Mouse (Mus musculus) kidney, adult 11 months (tissue): ENCODE results near the gene Skor1.

Source experiments
- DNase-seq: peaks from one replicate; pipeline ENCODE4 v3.0.0; 2022

Skor1 gene

DNA sequence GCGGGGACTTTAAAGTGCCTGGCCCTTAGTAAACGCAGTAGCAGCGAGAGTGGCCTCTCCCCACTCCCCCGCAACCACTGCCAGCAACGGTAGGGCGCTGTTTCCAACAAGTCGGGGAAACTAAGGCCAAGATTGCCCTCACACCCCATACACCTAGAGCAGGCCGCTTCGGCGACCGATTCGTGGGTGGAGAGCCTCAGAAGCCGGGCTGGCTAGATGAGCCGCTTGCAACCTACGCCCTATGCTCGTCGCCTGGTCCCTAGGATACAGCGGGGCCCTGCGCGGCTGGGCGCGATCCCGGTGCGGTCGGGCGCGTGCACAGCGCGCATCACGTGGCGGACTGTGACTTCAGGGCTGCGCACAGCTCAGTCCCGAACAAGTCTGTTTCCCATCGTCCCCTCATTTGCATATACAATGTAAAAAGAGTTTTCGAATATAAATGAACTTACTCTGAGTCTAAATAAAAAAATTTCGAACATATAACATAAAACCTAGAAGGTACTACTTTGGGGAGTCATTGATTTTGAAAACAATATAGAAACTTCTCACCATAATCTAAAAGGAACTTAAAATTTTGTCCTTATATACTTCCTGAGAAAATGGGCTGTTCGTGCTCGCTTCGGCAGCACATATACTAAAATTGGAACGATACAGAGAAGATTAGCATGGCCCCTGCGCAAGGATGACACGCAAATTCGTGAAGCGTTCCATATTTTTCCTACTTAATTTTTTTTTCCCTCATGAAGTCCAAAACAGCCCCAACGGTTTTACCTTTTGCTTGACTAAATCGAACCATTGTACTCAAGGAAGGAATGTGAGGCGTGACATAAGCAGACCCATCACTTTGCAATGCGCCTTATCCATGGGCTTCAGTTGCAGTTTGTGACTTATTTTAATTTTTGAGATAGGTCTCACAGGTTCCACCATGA, 15.8 kb downstream of the Skor1 start:
- DNase-seq = peak; percentile 96

GRCm38 (mm10) chr9:63131957-63132602, 16.7 kb downstream of the Skor1 start:
- peak; percentile 63 for DNase-seq

GRCm38 (mm10) chr9:63129641-63130041, 19.1 kb downstream of the Skor1 start:
- peak; percentile 46 for DNase-seq

DNA sequence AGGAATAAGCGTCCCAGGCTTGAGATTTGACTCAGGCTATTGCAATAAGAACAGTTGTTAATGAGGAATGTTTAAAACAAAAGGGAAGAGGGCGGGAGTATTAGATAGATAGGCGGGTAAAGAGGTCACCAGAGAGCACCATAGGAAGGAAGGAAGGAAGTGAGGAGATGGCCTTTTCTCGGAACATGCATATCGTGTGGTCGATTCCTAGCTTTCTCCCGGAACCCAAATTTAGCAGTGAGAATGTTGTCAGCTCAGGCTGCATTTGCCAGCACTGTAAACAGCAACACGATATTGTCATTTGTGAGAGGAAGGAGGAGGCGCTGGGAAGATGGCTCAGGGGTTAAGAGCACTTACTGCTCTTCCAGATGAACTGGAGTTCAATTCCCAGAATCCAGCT, 24.2 kb downstream of the Skor1 start:
- DNase-seq = no peak

DNA sequence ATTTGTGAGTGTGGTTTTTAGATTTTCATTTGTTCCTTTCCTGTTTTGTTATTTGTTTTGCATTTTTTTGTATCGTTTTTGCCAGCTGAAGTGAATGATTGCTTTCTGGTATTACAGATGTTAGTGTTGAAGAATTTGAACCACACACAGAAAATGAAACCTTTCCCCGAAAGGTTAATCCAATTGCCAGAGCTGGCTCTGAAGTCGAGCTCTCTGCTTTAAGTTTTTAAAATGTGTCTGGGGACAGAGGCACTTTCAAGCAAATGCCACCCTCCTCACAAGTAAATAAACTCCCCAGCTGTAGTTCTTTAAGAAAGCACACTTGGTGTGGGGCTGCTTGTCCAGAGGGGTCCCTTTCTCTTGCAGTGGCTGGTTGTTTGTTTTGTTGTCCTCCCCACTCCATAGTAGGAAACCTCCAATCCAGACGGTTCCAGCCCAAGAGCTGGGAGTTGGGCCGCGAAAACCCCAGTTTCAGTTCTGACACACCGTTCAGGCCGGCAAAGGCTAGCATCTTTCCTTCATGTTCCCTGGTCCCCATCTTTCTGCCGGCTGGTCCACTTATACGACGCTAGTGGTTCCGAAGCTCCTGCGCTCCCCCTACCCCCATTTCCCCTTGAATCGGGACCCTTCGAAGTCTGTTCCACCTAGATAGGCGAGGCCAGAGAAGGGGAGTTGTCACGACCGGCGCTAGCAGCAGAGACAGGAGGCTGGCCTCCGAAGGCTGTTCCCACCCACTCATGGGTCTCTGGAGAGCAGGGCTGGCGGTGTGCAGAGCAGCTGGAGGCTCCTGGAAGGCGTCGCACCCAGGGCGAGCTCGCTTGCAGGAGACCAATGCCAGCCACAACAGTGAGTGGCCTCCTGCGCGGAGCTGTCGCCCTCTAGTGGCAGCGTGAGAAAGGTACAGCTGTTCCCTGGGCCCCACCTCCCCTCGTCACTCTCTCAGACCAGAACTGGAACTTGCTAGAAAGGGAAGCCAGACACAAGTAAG, 25.0 kb downstream of the Skor1 start:
- peak; percentile 90 for DNase-seq

DNA sequence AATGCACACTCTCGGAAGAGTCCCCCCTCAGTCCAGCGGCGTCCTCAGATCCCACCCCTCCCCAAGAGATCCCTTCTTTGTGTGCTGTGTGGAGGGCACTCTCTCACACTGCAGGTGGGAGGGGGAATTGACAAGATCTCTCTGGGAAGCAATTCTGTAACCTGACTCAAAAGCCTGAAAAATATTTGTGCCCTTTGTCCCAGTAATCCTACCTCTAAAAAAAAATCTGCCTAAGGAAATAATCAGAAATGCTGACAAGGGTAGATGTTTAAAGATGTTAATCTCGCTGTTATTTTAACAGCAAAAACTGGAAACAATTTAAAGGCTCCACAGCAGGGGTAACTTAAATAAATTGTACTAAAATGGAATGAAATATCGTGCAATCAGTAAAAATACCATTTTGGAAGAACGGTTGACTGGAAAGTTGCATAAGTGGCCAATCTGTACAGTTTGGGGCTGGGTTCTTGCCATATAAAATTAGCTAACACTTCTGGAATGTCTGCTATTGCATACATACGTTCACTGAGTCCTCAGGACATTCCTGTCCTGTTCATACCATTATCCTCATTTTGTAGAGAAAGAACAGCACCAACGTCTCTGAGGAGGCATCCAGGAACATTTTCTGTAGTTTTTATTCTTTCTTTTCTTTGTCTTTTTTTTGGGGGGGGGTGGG, 26.5 kb downstream of the Skor1 start:
- no peak for DNase-seq

GRCm38 (mm10) chr9:63118385-63118784, 30.4 kb downstream of the Skor1 start:
- no peak for DNase-seq

DNA sequence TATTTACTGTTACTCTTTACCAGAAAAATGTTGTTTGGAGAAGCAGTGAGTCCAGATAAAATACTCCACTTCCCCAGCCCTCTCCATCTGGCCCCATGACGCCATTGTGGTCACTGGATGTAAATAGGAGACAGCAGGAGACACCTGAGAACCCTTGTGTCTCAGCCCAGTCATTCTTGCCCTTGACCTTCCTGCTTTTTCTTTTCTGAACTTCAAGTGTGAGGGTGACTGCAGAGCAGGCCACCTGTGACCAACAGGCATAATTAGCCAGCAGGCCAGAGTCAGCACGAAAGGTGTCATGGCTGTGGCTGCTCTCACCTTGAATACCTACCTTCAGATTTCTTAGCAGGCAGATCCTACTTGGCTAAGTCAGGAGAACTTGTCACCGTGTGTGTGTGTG, 36.2 kb downstream of the Skor1 start:
- peak; percentile 31 for DNase-seq

DNA sequence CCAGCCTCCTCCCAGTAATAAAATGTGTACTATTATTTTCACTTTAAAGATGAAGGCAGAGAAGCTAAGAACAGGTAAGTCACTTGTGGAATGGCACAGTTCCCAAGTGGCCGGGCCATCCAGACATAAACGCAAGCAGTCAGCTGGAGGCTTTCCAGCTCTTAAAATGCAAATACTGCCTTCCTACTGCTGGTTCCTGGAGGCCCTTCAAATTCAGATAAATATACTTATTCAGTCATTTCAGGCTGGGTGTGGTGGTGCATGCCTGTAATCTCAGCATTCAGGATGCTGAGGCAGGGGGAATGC, 39.0 kb downstream of the Skor1 start:
- DNase-seq = no peak

GRCm38 (mm10) chr9:63109020-63109781, 39.6 kb downstream of the Skor1 start:
- peak; percentile 97 for DNase-seq

DNA sequence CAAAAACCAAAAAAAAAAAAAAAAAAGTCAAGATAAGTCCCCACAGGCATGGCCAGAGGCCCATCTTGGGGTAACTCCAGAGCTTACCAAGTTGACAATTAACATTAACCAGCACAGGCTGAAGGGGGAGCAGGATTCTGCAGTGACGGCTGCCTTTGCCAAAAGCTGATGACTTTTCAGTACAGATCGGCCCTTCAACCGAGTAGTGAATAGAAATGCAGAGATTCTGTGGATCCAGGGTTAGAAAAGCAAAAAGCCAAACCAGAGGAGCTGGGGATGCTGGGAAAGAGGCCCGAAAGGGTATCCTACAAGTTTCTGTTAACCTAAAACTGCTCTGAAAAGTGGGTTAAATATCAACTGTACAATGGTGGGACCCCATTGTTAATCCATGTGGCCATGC, 40.2 kb downstream of the Skor1 start:
- peak; percentile 56 for DNase-seq

DNA sequence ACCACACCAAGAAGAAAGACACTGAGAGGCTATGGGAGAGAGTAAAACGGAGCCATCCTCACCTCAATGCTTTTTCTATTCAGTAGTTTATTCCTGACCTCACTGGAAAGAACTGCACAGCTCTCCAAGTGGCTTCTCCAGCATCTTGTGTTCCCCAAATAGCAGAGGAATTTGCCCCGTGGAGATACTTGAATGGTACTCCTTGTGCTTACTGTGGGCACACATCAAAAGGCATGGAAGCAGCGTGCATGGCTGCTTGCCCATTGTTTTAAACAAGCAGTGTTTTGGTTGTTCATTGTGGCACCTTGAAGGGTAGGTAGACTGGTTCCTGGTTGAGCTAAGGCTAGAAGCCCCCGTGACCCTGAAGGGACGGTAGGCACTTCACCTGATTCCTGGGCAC, 48.1 kb downstream of the Skor1 start:
- no peak for DNase-seq

DNA sequence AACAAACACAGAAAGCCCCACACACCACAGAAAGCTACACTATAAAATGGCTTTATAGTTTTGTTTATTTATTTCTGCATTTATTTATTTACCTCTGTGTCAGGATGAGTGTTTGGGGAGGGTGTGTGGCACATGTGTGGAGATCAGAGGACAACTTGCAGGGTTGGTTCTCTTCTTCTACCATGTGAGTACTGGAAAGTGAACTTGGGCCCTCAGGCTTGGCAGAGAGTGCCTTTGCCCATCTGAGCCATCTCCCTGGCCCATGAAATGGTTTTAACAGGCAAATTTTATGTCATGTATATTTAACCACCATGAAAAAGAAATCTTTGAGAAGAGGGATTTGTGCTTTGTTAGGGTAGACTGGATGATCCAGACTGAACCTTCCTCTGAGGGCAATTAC, 48.9 kb downstream of the Skor1 start:
- no peak for DNase-seq

- no peak for DNase-seq
These were observed 49.4 kb downstream of the Skor1 start for GRCm38 (mm10) chr9:63099344-63099743.

DNA sequence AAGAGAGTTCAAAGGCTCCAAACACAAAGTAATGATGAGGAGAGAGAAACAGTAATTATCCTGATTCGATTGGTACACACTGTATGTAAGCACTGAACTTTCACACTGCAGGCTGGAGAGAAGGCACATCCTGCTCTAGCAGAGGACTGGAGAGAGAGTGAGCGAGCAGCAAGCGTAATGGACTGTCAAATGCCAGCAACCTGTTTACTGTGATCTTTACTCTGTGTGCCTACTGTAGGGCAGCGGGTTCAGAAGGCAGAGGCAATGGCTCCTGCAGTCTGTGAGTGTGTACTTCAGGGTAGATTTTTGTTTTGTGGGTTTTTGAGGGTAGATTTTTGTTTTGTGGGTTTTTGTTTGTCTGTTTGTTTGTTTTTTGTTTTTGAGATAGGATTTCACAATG, 49.9 kb downstream of the Skor1 start:
- no peak for DNase-seq

DNA sequence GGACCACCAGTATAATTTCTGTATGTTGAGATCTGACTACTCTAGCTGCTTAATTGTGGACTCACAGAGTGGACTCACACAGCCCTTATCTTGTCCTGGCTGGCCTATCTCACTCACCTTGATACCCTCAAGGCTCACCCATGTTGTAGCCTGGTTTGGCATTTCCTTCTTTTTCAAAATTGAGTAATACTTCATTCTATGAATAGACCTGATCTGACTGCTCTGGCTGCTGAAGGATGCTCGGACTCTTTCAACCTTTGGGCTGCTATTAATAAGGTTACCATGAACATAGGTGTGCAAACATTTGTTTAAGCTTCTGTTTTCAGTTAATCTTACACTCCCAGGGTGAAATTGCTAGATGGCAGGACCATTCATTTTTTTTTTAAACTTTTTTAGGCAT, 51.6 kb downstream of the Skor1 start:
- DNase-seq = no peak

DNA sequence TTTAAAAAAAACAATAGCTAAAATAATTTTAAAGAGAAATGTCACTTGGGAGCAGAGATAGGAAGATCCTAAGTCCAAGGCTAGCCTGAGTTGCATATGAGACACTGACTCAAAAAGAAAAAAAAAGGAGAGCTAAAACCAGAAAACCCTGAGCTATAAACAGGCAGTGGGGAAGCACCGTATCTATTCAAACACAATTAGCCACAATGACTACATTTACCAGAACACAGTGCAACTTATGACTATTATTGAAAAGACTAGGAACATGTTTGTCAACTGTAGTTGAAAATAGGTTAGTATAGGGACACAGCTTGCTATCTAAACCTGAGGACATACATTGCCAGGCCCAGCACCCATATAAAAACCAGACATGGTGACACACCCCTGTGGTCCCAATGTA, 54.7 kb downstream of the Skor1 start:
- no peak for DNase-seq

- no peak for DNase-seq
These were observed 56.2 kb downstream of the Skor1 start for GRCm38 (mm10) chr9:63092567-63092966.

DNA sequence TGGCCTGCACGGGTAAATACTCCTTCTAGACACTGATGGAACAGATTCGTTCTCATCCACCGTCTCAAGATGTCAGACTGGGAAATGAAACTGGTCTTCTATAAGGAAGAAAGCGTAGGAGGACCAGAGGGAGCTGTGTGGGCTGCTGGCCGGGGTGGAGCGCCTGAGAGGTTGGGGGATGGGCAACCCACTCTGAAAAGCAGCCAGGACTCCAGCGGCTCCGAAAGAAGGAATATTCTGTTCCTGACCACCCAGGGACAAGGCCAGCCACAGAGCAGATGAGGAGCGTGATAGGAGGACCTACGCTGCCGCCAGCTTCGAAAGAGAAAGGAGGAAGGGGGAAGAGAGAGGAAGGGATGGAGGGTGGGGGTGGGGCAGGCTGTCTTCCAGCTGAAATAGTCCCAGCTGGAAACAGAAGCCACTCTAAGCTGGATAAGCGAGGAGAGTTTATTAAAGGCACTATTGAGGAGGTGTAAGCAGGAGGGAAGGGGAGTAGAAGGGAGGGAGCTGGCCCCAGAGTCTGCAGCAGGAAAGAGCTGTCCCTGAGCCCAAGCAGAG, 56.7 kb downstream of the Skor1 start:
- DNase-seq = peak; percentile 51

DNA sequence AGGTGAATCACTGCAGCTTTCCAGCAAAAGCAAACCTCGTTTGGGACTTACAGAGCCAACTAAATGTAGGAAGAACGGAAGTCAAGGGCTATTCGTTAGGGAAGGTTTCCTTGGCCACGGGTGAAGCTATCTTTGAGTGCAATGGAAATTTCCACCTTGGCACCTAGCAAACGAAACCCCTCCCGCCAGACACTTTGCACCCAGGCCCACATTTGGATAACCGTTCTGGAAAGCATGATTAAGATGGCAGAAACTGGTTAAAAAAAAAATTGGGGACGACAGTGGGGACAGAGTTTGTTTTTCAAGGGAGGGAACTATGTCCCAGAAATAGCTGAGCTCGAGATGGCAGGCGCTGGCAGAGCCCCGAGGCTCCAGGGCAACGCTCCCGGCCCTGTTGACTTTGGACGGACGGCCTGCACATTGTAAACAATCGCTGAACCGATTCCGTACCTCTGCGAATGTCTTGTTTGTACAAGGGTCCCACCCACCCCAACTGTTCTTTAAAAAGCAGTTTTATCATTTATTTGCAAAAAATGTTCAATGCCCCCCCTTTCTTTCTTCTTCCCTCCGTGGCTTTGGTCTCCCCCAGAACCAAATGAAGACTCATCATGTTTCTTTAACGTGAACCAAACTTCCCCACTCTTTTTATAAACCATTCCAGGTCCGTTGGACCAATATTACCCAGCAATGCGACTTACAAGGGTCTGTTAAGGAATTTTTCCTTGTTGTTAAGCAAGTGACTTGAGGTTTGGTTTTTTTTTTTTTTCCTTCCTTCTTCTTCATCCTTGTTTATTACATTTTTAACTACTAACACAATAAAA, 57.5 kb downstream of the Skor1 start:
- DNase-seq = peak; percentile 70

DNA sequence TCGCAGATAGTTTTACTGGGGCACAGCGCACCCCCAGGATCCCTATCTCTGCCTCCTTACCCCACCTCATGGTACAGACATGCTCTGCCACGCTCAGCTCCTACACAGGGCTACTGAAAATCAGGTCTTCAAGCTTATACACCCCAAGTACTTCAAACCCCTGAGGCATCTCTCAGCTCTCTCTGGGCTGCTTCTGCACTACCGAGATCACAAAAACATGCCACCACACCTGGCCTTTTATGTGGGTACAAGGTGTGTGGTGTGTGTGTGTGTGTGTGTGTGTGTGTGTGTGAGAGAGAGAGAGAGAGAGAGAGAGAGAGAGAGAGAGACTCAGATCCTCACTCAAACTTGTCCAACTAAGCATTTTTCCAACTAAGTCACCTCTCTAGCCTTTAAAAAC, 59.6 kb downstream of the Skor1 start:
- DNase-seq = no peak
